Mouse (Mus musculus) brown adipose tissue, adult 24 weeks (tissue): ENCODE measurements around the gene Tmcc2. TPM values are rescaled to one million over a fixed set of nuclear protein-coding genes. Genes with fewer than 3 reads are reported as not detected.
A peak's percentile ranks its signal among the peaks of the same experiment; 100 is the strongest.

Source experiments
- H3K27ac ChIP-seq: fragments of 200-500 bp; replicated peaks from 2 replicates; pipeline ENCODE4 v1.5.1; 2012; ENCODE audit warnings: low read depth, mild to moderate bottlenecking, low read length
- H3K4me1 ChIP-seq: fragments of 200-500 bp; 2 replicates; pipeline ENCODE4 v1.6.1; 2012; ENCODE audit warnings: low read length, mixed read lengths; ENCODE audit not compliant: control insufficient read depth, insufficient read depth, insufficient read length
- H3K4me3 ChIP-seq: fragments of 200-500 bp; 2 replicates; pipeline ENCODE4 v1.5.1; 2012; ENCODE audit warnings: low read depth, mild to moderate bottlenecking, low read length, moderate library complexity; ENCODE audit not compliant: insufficient read depth
- polyA plus RNA-seq: library from polyadenylated mRNA; stranded (reverse); fragments of >200 nt; gene quantifications from 2 replicates; pipeline ENCODE4 v1.2.4, GENCODE M21; 2012; ENCODE audit not compliant: missing spikeins, insufficient read depth, insufficient read length

Tmcc2 gene
- 2.1 and 2.5 TPM in 2 replicates for polyA plus RNA-seq

GRCm38 (mm10) chr1:132390691-132391579 lies at the start of gene Tmcc2:
Gene Tmcc2 (minus strand): TSS chr1:132391281.
- peak within 1 kb of the TSS; percentile 83 for H3K4me3 ChIP-seq
- H3K27ac ChIP-seq = peak within 1 kb of the TSS; percentile 96

GRCm38 (mm10) chr1:132437389-132437788 lies 46.3 kb upstream of the Tmcc2 start:
- Histone ChIP-seq H3K4me1 (peaks cover 27% of the 10 kb centered on the region), H3K4me3 (no peak overlapping the region), H3K27ac (peak overlapping the region; percentile 74)

More at GRCm38 (mm10) chr1:132390691-132391579, at the start of gene Tmcc2:
- H3K4me1 ChIP-seq = peaks cover 4% of the 10 kb centered on the region; the same call in 1 of the 2 replicates

GRCm38 (mm10) chr1:132436960-132437359 lies 45.9 kb upstream of the Tmcc2 start:
- H3K27ac ChIP-seq = peak overlapping the region; percentile 95
- H3K4me1 ChIP-seq = peaks cover 29% of the 10 kb centered on the region
- no peak overlapping the region for H3K4me3 ChIP-seq

- H3K27ac ChIP-seq = peak overlapping the region; percentile 95
- H3K4me3 ChIP-seq = no peak overlapping the region
- H3K4me1 ChIP-seq = peaks cover 34% of the 10 kb centered on the region
These were observed 45.4 kb upstream of the Tmcc2 start for GRCm38 (mm10) chr1:132436320-132436958.

GRCm38 (mm10) chr1:132434032-132434431 lies 43.0 kb upstream of the Tmcc2 start:
- Histone ChIP-seq H3K4me3 (no peak overlapping the region), H3K27ac (0 out of 2 replicates have a peak overlapping the region, but pooled peaks have one; percentile 12), H3K4me1 (peaks cover 38% of the 10 kb centered on the region)

- H3K4me3 ChIP-seq = no peak overlapping the region
- H3K4me1 ChIP-seq = peaks cover 37% of the 10 kb centered on the region
- no peak overlapping the region for H3K27ac ChIP-seq
These were observed 42.3 kb upstream of the Tmcc2 start for GRCm38 (mm10) chr1:132433349-132433748.

- Histone ChIP-seq H3K27ac (no peak overlapping the region), H3K4me3 (no peak overlapping the region), H3K4me1 (peaks cover 29% of the 10 kb centered on the region)
These were observed 40.6 kb upstream of the Tmcc2 start for GRCm38 (mm10) chr1:132431716-132432115.

- H3K4me3 ChIP-seq = no peak overlapping the region
These were observed 39.7 kb upstream of the Tmcc2 start for GRCm38 (mm10) chr1:132430818-132431217.

GRCm38 (mm10) chr1:132425600-132425999 lies 34.5 kb upstream of the Tmcc2 start:
- Histone ChIP-seq H3K4me1 (peaks cover 6% of the 10 kb centered on the region; the same call in 1 of the 2 replicates), H3K27ac (no peak overlapping the region), H3K4me3 (no peak overlapping the region)

More at GRCm38 (mm10) chr1:132430818-132431217, 39.7 kb upstream of the Tmcc2 start:
- H3K4me1 ChIP-seq = peaks cover 26% of the 10 kb centered on the region
- no peak overlapping the region for H3K27ac ChIP-seq

GRCm38 (mm10) chr1:132422912-132423696 lies 32.0 kb upstream of the Tmcc2 start:
- Histone ChIP-seq H3K4me3 (no peak overlapping the region), H3K4me1 (peaks cover 6% of the 10 kb centered on the region; the same call in 1 of the 2 replicates), H3K27ac (no peak overlapping the region)

GRCm38 (mm10) chr1:132420662-132421061 lies 29.6 kb upstream of the Tmcc2 start:
- Histone ChIP-seq H3K4me3 (no peak overlapping the region), H3K27ac (no peak overlapping the region), H3K4me1 (peaks cover 9% of the 10 kb centered on the region; the same call in 1 of the 2 replicates)

- no peak overlapping the region for H3K4me3 ChIP-seq
- peaks cover 9% of the 10 kb centered on the region; the same call in 1 of the 2 replicates for H3K4me1 ChIP-seq
- no peak overlapping the region for H3K27ac ChIP-seq
These were observed 29.1 kb upstream of the Tmcc2 start for GRCm38 (mm10) chr1:132420206-132420605.

- Histone ChIP-seq H3K4me1 (peaks cover 3% of the 10 kb centered on the region; the same call in 1 of the 2 replicates), H3K27ac (peak within 1 kb of the TSS; percentile 57), H3K4me3 (peak within 1 kb of the TSS; percentile 75)
These were observed 26.5 kb upstream of the Tmcc2 start, which contains the start of gene Dstyk for GRCm38 (mm10) chr1:132417319-132418251. Gene Dstyk (plus strand): TSS chr1:132417555.

- Histone ChIP-seq H3K4me3 (peak overlapping the region; percentile 75), H3K4me1 (peaks cover 3% of the 10 kb centered on the region; the same call in 1 of the 2 replicates)
These were observed 25.8 kb upstream of the Tmcc2 start for GRCm38 (mm10) chr1:132416943-132417290.

More at GRCm38 (mm10) chr1:132416943-132417290, 25.8 kb upstream of the Tmcc2 start:
- peak overlapping the region; percentile 46 for H3K27ac ChIP-seq
